Mouse (Mus musculus): ENCODE data around the gene 5330417H12Rik. TPM values are rescaled to one million over a fixed set of nuclear protein-coding genes. Genes with fewer than 3 reads are reported as not detected.
A peak's percentile ranks its signal among the peaks of the same experiment; 100 is the strongest.

5330417H12Rik gene
- polyA plus RNA-seq, 1 experiment from 2014 or later: not detected

DNA sequence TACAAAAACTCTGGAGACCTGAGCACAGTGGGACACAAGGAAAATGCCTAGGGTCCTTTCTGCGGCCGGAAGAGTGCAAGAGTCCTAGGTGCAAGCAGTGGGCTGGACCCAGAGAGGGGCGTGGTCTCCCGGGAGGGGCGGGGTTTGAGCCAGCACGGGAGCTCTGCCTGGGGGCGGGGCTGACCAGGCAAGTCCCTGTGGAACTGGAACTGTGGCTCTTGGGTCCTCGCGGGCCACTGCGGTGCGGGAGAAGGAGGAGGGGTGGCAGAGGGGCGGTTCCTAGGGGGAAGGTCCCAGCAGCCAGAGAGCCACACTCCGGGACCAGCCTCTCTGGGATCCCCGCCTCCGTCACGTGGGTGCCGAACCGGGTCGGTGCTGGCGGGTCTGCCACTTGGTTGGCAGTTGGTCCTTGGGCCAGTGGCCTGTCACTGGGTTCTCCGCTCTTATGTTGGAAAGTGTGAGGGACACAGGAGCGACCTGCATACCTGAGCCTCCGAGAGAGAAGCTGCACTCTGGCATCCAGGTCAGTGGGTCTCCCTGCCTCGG, 30.0 kb downstream of the 5330417H12Rik start, which contains the start of gene Ppfibp2:
Ppfibp2 (plus strand) TSS at position 351 of the 546 bp plus-strand sequence.
- Histone ChIP-seq H3K9ac (replicated peaks; ENCODE audit: low read length) (peak within 1 kb of the TSS; percentile 54), H3K36me3 (ENCODE audit: control insufficient read depth, insufficient read depth, low read length) (no peaks in the 10 kb centered on the region), H3K27me3 (ENCODE audit: control insufficient read depth, insufficient read depth, low read length) (peaks cover 5% of the 10 kb centered on the region; the same call in 1 of the 2 replicates), H3K4me2 (ENCODE audit: low read length) (peak within 1 kb of the TSS; percentile 97), H3K27ac (replicated peaks; ENCODE audit: low read depth, low read length) (no peak within 1 kb of the TSS), H3K4me3 (replicated peaks; ENCODE audit: low read depth, low read length) (peak within 1 kb of the TSS; percentile 58), H3K4me1 (ENCODE audit: control insufficient read depth, insufficient read depth, low read length) (0 out of 2 replicates have a peak, but pooled peaks cover 7% of the 10 kb centered on the region), H3K9me3 (ENCODE audit: control insufficient read depth, low read length) (no peaks in the 10 kb centered on the region)
- DNase-seq: peak; percentile 81
- peak; percentile 92 for ATAC-seq (ENCODE audit: low FRiP score, low TSS enrichment)
- 1% methylated on average over 24 of the region's 24 CpGs for WGBS

DNA sequence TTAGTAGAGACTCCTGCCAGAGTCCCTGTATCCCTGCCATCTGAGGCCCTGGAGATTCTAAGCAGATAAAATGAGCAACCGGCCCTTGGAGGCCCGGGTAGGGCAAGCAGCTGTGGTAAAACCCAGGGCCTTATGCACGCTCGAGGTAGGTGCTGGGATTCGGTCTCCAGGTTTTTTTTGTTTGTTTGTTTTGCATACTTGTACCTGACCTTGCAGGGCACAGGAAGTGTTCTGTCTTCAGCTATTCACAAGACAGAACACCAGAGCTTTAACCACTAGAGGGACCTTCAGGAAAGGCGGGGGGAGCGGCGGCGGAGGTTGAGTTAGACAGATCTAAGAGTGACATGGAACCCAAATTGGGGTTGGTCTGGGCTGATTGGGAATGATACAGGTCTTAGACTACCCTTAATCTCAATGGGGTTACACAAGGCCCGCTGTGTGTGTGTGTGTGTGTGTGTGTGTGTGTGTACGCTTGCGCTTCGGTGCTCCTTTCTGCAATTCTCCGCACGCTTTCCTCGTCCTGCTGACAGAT, 30.6 kb downstream of the 5330417H12Rik start:
- peak; percentile 75 for ATAC-seq (ENCODE audit: low FRiP score, low TSS enrichment)
- peaks cover 5% of the 10 kb centered on the region; the same call in 1 of the 2 replicates for H3K27me3 ChIP-seq (ENCODE audit: control insufficient read depth, insufficient read depth, low read length)
- no peaks in the 10 kb centered on the region for H3K9me3 ChIP-seq (ENCODE audit: control insufficient read depth, low read length)
- WGBS: under 1% methylated on average over 16 of the region's 16 CpGs
- H3K4me2 ChIP-seq (ENCODE audit: low read length): peak overlapping the region; percentile 97
- peak overlapping the region; percentile 58 for H3K4me3 ChIP-seq (replicated peaks; ENCODE audit: low read depth, low read length)
- peak; percentile 80 for DNase-seq
- no peaks in the 10 kb centered on the region for H3K36me3 ChIP-seq (ENCODE audit: control insufficient read depth, insufficient read depth, low read length)
- H3K9ac ChIP-seq (replicated peaks; ENCODE audit: low read length): peak overlapping the region; percentile 54
- H3K4me1 ChIP-seq (ENCODE audit: control insufficient read depth, insufficient read depth, low read length): 0 out of 2 replicates have a peak, but pooled peaks cover 7% of the 10 kb centered on the region
- no peak overlapping the region for H3K27ac ChIP-seq (replicated peaks; ENCODE audit: low read depth, low read length)

DNA sequence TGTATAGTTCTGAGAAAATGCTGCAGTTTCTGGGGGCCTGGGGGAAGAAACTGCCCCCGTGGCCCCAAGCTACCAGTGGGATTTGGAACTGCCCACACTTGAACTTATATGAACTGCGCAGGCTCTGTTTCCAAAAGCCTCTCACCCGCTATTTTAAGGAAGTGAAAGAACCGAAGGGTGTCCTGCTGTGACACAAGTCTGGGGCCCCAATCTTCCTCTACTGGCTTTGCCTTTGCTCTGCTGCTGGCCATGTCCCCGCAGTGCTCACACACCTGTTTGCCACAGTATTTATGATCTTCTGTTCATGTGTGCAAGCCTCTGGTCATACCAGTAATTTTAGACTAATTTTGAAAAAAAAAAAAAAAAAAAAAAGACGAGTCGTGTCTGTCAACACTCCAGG, 31.1 kb downstream of the 5330417H12Rik start:
- DNase-seq: no peak
- peak overlapping the region; percentile 97 for H3K4me2 ChIP-seq (ENCODE audit: low read length)
- H3K36me3 ChIP-seq (ENCODE audit: control insufficient read depth, insufficient read depth, low read length): no peaks in the 10 kb centered on the region
- ATAC-seq (ENCODE audit: low FRiP score, low TSS enrichment): no peak
- H3K9me3 ChIP-seq (ENCODE audit: control insufficient read depth, low read length): no peaks in the 10 kb centered on the region
- H3K4me1 ChIP-seq (ENCODE audit: control insufficient read depth, insufficient read depth, low read length): 0 out of 2 replicates have a peak, but pooled peaks cover 7% of the 10 kb centered on the region
- H3K4me3 ChIP-seq (replicated peaks; ENCODE audit: low read depth, low read length): peak overlapping the region; percentile 58
- peaks cover 5% of the 10 kb centered on the region; the same call in 1 of the 2 replicates for H3K27me3 ChIP-seq (ENCODE audit: control insufficient read depth, insufficient read depth, low read length)
- WGBS: 29% methylated on average over 7 of the region's 7 CpGs
- 0 out of 2 replicates have a peak overlapping the region, but pooled peaks have one; percentile 54 for H3K9ac ChIP-seq (replicated peaks; ENCODE audit: low read length)
- no peak overlapping the region for H3K27ac ChIP-seq (replicated peaks; ENCODE audit: low read depth, low read length)

DNA sequence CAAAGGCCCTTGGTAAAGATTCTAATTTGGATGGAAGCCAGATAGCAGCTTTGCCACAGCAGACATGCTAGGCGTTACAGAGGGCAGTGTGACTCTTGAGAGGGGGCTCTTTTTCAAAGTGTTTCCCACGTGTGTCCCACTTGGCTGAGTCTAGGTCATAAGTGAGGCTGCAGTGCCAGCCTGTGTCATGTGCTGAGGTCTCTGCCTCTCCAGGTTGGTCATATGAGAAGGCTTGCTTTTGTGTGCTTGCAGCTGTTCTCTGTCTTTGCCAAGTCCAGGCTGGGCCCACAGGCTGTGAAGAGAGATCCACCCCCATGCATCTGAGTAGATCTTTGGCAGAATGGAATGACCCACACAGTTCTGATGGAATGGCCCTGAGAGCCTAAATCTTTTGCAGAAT, 32.3 kb downstream of the 5330417H12Rik start:
- Histone ChIP-seq H3K4me1 (ENCODE audit: control insufficient read depth, insufficient read depth, low read length) (0 out of 2 replicates have a peak, but pooled peaks cover 7% of the 10 kb centered on the region), H3K36me3 (ENCODE audit: control insufficient read depth, insufficient read depth, low read length) (no peaks in the 10 kb centered on the region), H3K9me3 (ENCODE audit: control insufficient read depth, low read length) (no peaks in the 10 kb centered on the region), H3K4me3 (replicated peaks; ENCODE audit: low read depth, low read length) (no peak overlapping the region), H3K9ac (replicated peaks; ENCODE audit: low read length) (no peak overlapping the region), H3K27ac (replicated peaks; ENCODE audit: low read depth, low read length) (no peak overlapping the region), H3K4me2 (ENCODE audit: low read length) (no peak overlapping the region), H3K27me3 (ENCODE audit: control insufficient read depth, insufficient read depth, low read length) (peaks cover 5% of the 10 kb centered on the region; the same call in 1 of the 2 replicates)
- DNase-seq (peak; percentile 40), ATAC-seq (ENCODE audit: low FRiP score, low TSS enrichment) (no peak)
- WGBS: 37% methylated on average over 2 of the region's 2 CpGs

DNA sequence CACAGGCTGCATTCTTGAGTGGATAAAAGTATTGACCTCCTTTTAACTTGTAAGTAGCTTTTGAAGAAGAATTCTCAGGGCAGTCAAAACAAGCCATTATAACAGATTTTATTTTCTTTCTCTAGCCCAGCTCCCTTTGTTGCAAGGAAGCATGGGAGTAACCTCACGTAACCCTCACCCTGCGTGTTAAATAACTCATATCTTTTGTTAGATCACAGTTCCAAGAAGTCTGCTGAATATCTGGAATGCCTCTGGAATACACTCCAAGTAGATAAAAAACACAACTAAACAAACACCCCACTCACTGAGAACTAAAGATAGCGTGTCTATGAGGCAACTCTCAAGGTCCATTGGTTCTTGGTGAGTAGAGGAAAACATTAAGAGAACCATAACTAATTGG, 50.7 kb downstream of the 5330417H12Rik start:
- Histone ChIP-seq H3K4me2 (ENCODE audit: low read length) (no peak overlapping the region), H3K36me3 (ENCODE audit: control insufficient read depth, insufficient read depth, low read length) (no peaks in the 10 kb centered on the region), H3K4me1 (ENCODE audit: control insufficient read depth, insufficient read depth, low read length) (no peaks in the 10 kb centered on the region), H3K27ac (replicated peaks; ENCODE audit: low read depth, low read length) (no peak overlapping the region), H3K27me3 (ENCODE audit: control insufficient read depth, insufficient read depth, low read length) (no peaks in the 10 kb centered on the region), H3K9ac (replicated peaks; ENCODE audit: low read length) (no peak overlapping the region), H3K4me3 (replicated peaks; ENCODE audit: low read depth, low read length) (no peak overlapping the region), H3K9me3 (ENCODE audit: control insufficient read depth, low read length) (no peaks in the 10 kb centered on the region)
- 82% methylated on average over 3 of the region's 3 CpGs for WGBS
- ATAC-seq (ENCODE audit: low FRiP score, low TSS enrichment) (no peak), DNase-seq (no peak)

Other genes with a start within 250 kb of the 5330417H12Rik start
- gene Olfml1, start 57.7 kb downstream of the 5330417H12Rik start, polyA plus RNA-seq (2014; fragmentation: Nextera tagmentation; extraction: Ambion mirVana): 0.16 and 1.4 TPM in 2 replicates
- gene Ppfibp2, start 30.0 kb downstream of the 5330417H12Rik start, polyA plus RNA-seq (2014; fragmentation: Nextera tagmentation; extraction: Ambion mirVana): 0.46 and 1.0 TPM in 2 replicates
- gene Cyb5r2, start 132.9 kb upstream of the 5330417H12Rik start, polyA plus RNA-seq (2014; fragmentation: Nextera tagmentation; extraction: Ambion mirVana): not detected in 2 replicates
- not detected in 2 replicates for gene Ovch2, start 176.0 kb upstream of the 5330417H12Rik start, polyA plus RNA-seq (2014; fragmentation: Nextera tagmentation; extraction: Ambion mirVana)
- gene Olfr467, start 187.1 kb upstream of the 5330417H12Rik start, polyA plus RNA-seq (2014; fragmentation: Nextera tagmentation; extraction: Ambion mirVana): not detected in 2 replicates
- not detected in 2 replicates for gene Olfr469, start 200.4 kb upstream of the 5330417H12Rik start, polyA plus RNA-seq (2014; fragmentation: Nextera tagmentation; extraction: Ambion mirVana)
- gene Olfr470, start 222.3 kb upstream of the 5330417H12Rik start, polyA plus RNA-seq (2014; fragmentation: Nextera tagmentation; extraction: Ambion mirVana): not detected in 2 replicates

Data from midbrain, embryonic 14.5 days (tissue).